Mouse (Mus musculus) forelimb bud, embryonic 11.5 days (tissue): Measurements from ENCODE around the gene Ap5b1.
A peak's percentile ranks its signal among the peaks of the same experiment; 100 is the strongest.

ENCODE experiments used
- DNase-seq: peaks from one replicate; pipeline ENCODE4 v3.0.0-alpha.2; 2012; ENCODE audit warnings: low read depth, low spot score

The Ap5b1 gene

GRCm38 (mm10) chr19:5567534-5568469, at the start of gene Ap5b1:
TSS of gene Ap5b1 (plus strand) at chr19:5568025.
- DNase-seq, result peak; percentile 90

GRCm38 (mm10) chr19:5518721-5519120, 49.1 kb upstream of the Ap5b1 start:
- DNase-seq, result no peak

GRCm38 (mm10) chr19:5525204-5525603, 42.6 kb upstream of the Ap5b1 start:
- no peak for DNase-seq

GRCm38 (mm10) chr19:5529325-5530137, 38.3 kb upstream of the Ap5b1 start:
- peak; percentile 93 for DNase-seq

DNA sequence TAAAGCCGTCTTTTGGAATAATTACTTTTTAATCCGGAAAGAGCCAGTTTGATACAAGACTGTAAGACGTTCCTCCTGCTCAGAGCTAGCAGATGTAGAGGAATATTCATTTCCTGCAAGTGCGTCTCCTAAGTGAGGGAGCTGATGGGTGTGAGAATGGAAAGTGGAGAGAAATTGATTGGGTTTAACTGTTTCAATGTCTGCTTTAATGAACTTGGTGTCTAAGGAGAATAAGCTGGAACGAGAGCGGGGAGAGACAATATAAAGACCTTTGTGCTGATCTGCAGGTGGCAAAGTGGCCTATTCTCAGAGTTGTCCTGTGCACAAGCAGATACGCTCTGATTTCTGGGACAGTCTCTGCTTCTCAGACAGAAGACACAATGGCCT, 37.7 kb upstream of the Ap5b1 start:
- DNase-seq, result no peak

DNA sequence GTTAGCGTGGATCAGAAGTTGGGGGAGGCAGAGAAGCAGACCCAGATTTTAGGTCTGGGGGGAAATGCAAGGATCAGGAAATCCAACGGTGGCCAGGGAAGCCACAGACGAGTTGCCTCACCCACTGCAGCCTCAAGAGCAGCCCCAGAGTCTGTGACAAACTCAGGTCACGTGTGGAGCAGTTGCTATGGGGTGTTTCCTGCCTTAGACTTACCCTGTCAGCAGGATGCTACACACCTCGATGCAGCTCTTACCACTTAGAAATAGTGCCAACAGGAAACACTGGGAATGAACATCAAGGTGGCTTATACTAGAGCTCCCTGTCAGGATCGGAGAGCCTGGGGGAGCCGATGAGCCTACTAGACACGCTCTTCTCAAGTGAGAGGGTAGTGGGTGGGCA, 35.3 kb upstream of the Ap5b1 start:
- DNase-seq, result no peak

GRCm38 (mm10) chr19:5538786-5539185, 29.0 kb upstream of the Ap5b1 start:
- no peak for DNase-seq

GRCm38 (mm10) chr19:5543362-5543761, 24.5 kb upstream of the Ap5b1 start:
- DNase-seq, result no peak

- DNase-seq, result no peak
These were observed 23.8 kb upstream of the Ap5b1 start for GRCm38 (mm10) chr19:5544031-5544430.

- DNase-seq, result no peak
These were observed 20.3 kb upstream of the Ap5b1 start for GRCm38 (mm10) chr19:5547471-5548056.

- DNase-seq, result no peak
These were observed 14.0 kb upstream of the Ap5b1 start for GRCm38 (mm10) chr19:5553802-5554201.

DNA sequence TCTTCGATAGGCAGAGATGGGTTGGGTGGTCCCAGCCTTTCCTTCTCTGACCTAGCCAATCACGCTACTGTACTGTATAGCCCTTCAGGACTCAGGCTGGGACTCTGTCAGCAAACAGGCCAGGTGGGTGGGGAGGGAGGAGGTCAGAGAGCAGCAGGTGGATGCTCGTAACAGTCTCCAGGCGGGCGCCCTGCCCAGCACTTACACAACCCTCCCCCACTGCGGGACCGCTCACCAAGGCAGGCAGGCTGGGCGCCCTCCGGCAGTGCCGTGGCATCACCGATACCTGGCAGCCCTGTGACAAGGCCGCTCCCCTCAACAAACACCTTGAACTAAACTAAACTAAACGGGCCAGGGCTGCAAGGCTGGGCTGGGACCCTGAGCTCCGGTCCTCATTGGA, 13.6 kb upstream of the Ap5b1 start:
- DNase-seq, result no peak

DNA sequence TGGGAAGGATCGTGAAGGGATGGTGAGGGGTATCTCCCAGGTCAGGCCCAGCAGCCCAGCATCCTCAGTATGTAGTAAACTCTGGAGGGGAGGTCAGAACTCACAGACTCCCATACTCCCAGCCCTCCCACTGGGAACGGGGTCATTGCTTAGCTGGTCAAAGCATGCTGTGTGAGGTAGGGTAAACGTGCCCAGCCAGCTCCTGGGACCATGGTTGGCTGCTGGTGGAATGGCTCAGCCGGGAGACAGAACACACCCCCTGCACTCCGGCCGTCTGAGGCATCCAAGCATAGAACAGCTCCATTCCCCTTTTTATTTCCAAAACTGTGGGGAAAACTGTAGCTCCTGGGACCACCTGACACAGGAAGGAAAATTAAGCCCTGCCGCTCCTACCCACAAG, 9.7 kb upstream of the Ap5b1 start:
- no peak for DNase-seq

DNA sequence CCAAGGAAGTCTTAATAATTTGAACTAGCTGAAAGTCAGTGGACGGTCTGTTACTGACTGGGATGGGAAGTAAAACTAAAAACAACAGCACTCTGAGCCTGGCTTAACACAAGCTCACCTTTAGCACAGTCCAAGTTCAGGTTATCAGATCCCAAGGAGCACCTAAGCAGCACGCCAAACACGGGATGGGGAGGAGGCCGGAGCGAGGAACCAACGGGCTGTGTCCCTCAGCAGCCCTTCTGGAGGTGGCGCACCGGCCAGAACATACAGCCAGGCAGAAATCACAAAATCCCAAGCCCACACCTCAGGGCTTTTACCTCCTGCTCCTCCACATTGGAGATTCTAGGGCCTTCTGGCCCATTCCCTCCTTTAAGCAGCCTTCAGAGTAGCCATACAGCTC, 9.1 kb upstream of the Ap5b1 start:
- no peak for DNase-seq

GRCm38 (mm10) chr19:5559229-5559628, 8.6 kb upstream of the Ap5b1 start:
- DNase-seq, result no peak

GRCm38 (mm10) chr19:5559631-5560456, 8.0 kb upstream of the Ap5b1 start:
- DNase-seq, result no peak

GRCm38 (mm10) chr19:5560457-5561041, 7.3 kb upstream of the Ap5b1 start, which contains the start of gene Ovol1:
TSS of gene Ovol1 (minus strand) at chr19:5560646.
- peak; percentile 14 for DNase-seq

DNA sequence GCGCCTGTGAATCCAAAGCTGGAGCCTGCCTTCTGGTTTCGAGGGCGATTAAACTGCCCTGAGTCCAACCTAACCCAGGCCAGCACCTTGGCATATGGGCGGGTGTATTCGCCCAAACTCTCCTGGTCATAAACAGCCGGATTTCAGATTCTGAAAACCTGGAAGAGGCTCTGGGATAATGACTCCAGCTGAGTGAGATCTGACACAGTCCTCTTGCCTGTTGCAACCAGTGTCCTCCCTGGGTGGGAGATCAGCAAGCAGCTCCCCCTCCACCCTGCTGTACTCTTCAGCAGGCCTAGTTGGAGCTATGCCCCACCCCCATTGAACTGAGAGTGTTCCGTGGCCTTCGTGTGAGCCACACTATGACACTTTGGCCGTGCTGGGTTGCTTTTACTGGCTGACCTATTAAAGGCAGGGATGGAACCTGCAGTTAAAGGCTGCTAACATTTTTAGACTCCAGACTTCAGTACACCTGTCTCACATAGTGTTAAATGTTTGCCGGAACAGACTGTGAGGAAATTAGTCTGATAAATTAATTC, 6.5 kb upstream of the Ap5b1 start:
- DNase-seq, result no peak

GRCm38 (mm10) chr19:5561886-5562285, 5.9 kb upstream of the Ap5b1 start:
- DNase-seq, result no peak

- no peak for DNase-seq
These were observed 5.0 kb upstream of the Ap5b1 start for GRCm38 (mm10) chr19:5562776-5563175.

DNA sequence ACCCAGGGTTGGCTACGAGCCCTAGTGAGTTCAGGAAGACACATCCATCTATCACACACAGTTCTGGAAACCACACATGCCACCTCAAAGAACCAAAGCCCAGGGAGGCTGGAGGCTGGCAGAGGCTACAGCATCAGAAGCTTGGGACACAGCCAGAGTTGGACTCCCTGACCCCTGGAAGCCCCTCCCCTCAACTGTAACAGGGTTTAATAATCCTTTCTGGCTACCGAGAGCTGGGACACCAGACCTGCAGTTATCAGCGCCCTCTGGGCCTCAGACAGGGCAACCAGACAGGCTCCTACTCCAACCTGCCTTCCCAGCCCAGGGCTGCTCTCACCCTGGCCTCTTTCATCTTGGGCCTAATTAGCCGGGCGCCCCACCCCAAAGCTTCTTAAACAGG, 1.5 kb upstream of the Ap5b1 start:
- no peak for DNase-seq
